ENCODE assay signal across 11 mouse cellular contexts in genomic region chr9:91383441-91384135, GRCm38 (mm10). TPM values are rescaled to one million over a fixed set of nuclear protein-coding genes. Genes with fewer than 3 reads are reported as not detected.
DNase-seq lines count a peak whose midpoint lies in the region; ATAC-seq and TF ChIP-seq lines count a peak whose summit lies in the region.
"Had no signal": no experiment of that assay in that cellular context is flagged by ENCODE, and none has a peak within 500 bp of the region (broad histone marks: within the 10 kb centered on the region; RNA-seq: fewer than 3 reads in every experiment).

No protein-coding gene starts in this region.

- peak; percentile 48; the same call in 1 of the 2 replicates for TF ChIP-seq POLR2A in cerebellum, adult 2 months (IDR thresholded peaks at IDR 0.05; ENCODE audit: borderline replicate concordance, insufficient read depth, low read length)

- H3K27me3 ChIP-seq in cerebellum, adult 2 months (ENCODE audit: control insufficient read depth, insufficient read depth, low read length): no peaks in the 10 kb centered on the region
- H3K27me3 ChIP-seq in forebrain, embryonic 14.5 days (replicated peaks; ENCODE audit: control insufficient read depth, insufficient read depth, low read length): peaks cover 70% of the 10 kb centered on the region
- peaks cover 87% of the 10 kb centered on the region for H3K27me3 ChIP-seq in midbrain, embryonic 12.5 days

- peak; percentile 22 for DNase-seq in Muller cell, postnatal 12 days (ENCODE audit: inconsistent ontology term)
- DNase-seq in cerebellum, adult 2 months: peak; percentile 80 to 90
- DNase-seq in forebrain, embryonic 14.5 days (ENCODE audit: low spot score): peak; percentile 65
- DNase-seq in B cell, adult 2 months: no peak
- DNase-seq in layer of hippocampus, postnatal 25 days (ENCODE audit: extremely low spot score in 1 of 2, low spot score in 1 of 2): no peak
- no peak for DNase-seq in urinary bladder, adult 18-20 months (ENCODE audit: low spot score in 2 of 2)
- no peak for DNase-seq in layer of hippocampus, adult 8-10 months (ENCODE audit: low spot score in 2 of 2)
- DNase-seq: gastrocnemius, adult 2 months; thymus, postnatal 36 days had no signal

- no peaks in the 10 kb centered on the region for H3K9me3 ChIP-seq in forebrain, embryonic 14.5 days (replicated peaks; ENCODE audit: control insufficient read depth, low read length)
- no peaks in the 10 kb centered on the region for H3K9me3 ChIP-seq in midbrain, embryonic 12.5 days

- H3K9ac ChIP-seq in forebrain, embryonic 14.5 days (ENCODE audit: low read length): peak overlapping the region; percentile 80
- H3K9ac ChIP-seq in midbrain, embryonic 12.5 days (replicated peaks): peak overlapping the region; percentile 90

- H3K4me2 ChIP-seq in forebrain, embryonic 14.5 days (ENCODE audit: low read length): peak overlapping the region; percentile 72
- peak overlapping the region; percentile 85 for H3K4me2 ChIP-seq in midbrain, embryonic 12.5 days (replicated peaks)

- 3% methylated on average over 28 of the region's 28 CpGs for WGBS in cerebellum, adult 2 months
- WGBS in forebrain, embryonic 14.5 days: 5% methylated on average over 28 of the region's 28 CpGs
- under 1% methylated on average over 28 of the region's 28 CpGs for WGBS in midbrain, embryonic 12.5 days

- peak overlapping the region; percentile 99 for H3K27ac ChIP-seq in cerebellum, adult 2 months (ENCODE audit: insufficient read depth, low read length)
- H3K27ac ChIP-seq in forebrain, embryonic 14.5 days (ENCODE audit: low read depth, low read length): peak overlapping the region; percentile 95
- H3K27ac ChIP-seq in midbrain, embryonic 12.5 days (replicated peaks): peak overlapping the region; percentile 91
- H3K27ac ChIP-seq: gastrocnemius, adult 2 months had no signal

- H3K4me3 ChIP-seq in cerebellum, adult 2 months (replicated peaks; ENCODE audit: insufficient read depth, low read depth, low read length): peak overlapping the region; percentile 49
- peak overlapping the region; percentile 44 for H3K4me3 ChIP-seq in forebrain, embryonic 14.5 days (ENCODE audit: low read depth, low read length)
- peak overlapping the region; percentile 59 for H3K4me3 ChIP-seq in midbrain, embryonic 12.5 days
- H3K4me3 ChIP-seq: gastrocnemius, adult 2 months had no signal

- peak; percentile 44; the same call in 1 of the 2 replicates for ATAC-seq in forebrain, embryonic 14.5 days
- ATAC-seq in midbrain, embryonic 12.5 days (ENCODE audit: low FRiP score, low read depth): peak; percentile 42

- TF ChIP-seq CTCF in cerebellum, adult 2 months (IDR thresholded peaks at IDR 0.05; ENCODE audit: borderline replicate concordance, insufficient read depth, low read depth, low read length): no peak

- peaks cover 22% of the 10 kb centered on the region for H3K4me1 ChIP-seq in cerebellum, adult 2 months (ENCODE audit: control insufficient read depth, insufficient read depth, low read length)
- H3K4me1 ChIP-seq in forebrain, embryonic 14.5 days (ENCODE audit: control insufficient read depth, insufficient read depth, low read length): no peaks in the 10 kb centered on the region
- peaks cover 50% of the 10 kb centered on the region for H3K4me1 ChIP-seq in midbrain, embryonic 12.5 days

- no peaks in the 10 kb centered on the region for H3K36me3 ChIP-seq in forebrain, embryonic 14.5 days (ENCODE audit: control insufficient read depth, insufficient read depth, low read length)
- H3K36me3 ChIP-seq in midbrain, embryonic 12.5 days: no peaks in the 10 kb centered on the region

RNA-seq across cellular contexts. Expression of gene Zic1, which starts 18.0 kb away (rescaled TPM):
- polyA plus RNA-seq in cerebellum, adult 2 months (2012; rRNA removed): 1,121 and 1,289 TPM in 2 replicates
- polyA plus RNA-seq in forebrain, embryonic 14.5 days (2014; fragmentation: Nextera tagmentation; extraction: Ambion mirVana): 14.4 and 14.8 TPM in 2 replicates
- polyA plus RNA-seq in midbrain, embryonic 12.5 days (2016; fragmentation: Nextera tagmentation; extraction: Ambion mirVana): 11.9 and 17.2 TPM in 2 replicates
- 10 to 100 TPM; 10.1 to 13.2 TPM for total RNA-seq in layer of hippocampus, postnatal 25 days (2021)
- 10 to 100 TPM in 3 of 4 experiments, 1 to 10 TPM in 1; 9.9 to 13.1 (median 11.2) TPM for total RNA-seq in layer of hippocampus, adult 8-10 months (2022)
- total RNA-seq: megakaryocyte progenitor cell, adult 5-6 weeks had no signal

RNA-seq across cellular contexts. Expression of gene Zic4, which starts 21.4 kb away (rescaled TPM):
- 37.4 and 45.3 TPM in 2 replicates for polyA plus RNA-seq in cerebellum, adult 2 months (2012; rRNA removed)
- 45.1 and 56.3 TPM in 2 replicates for polyA plus RNA-seq in forebrain, embryonic 14.5 days (2014; fragmentation: Nextera tagmentation; extraction: Ambion mirVana)
- polyA plus RNA-seq in midbrain, embryonic 12.5 days (2016; fragmentation: Nextera tagmentation; extraction: Ambion mirVana): 44.6 and 76.9 TPM in 2 replicates
- total RNA-seq in layer of hippocampus, postnatal 25 days (2021): 1 to 10 TPM; 2.0 to 2.1 TPM
- total RNA-seq in layer of hippocampus, adult 8-10 months (2022): 1 to 10 TPM; 2.7 to 4.8 (median 3.5) TPM
- total RNA-seq: gastrocnemius, adult 2 months; megakaryocyte progenitor cell, adult 5-6 weeks had no signal

Comparison
In these comparisons a context has a peak if more than half of its experiments do, and no peak if none do; other contexts are left out.
1. DNase-seq: peak in Muller cell, postnatal 12 days (single experiment), cerebellum, adult 2 months (2 of 2) and forebrain, embryonic 14.5 days (single experiment); none in B cell, adult 2 months (0 of 2), layer of hippocampus, postnatal 25 days (0 of 2), urinary bladder, adult 18-20 months (0 of 2) and layer of hippocampus, adult 8-10 months (0 of 2).
2. RNA of gene Zic1, which starts 18.0 kb away (polyA plus RNA-seq): 1,121 to 1,289 TPM in cerebellum, adult 2 months; 14.4 to 14.8 TPM in forebrain, embryonic 14.5 days and 11.9 to 17.2 TPM in midbrain, embryonic 12.5 days; every median in the first group is over 10 times any median in the second.
3. Peak in every context shown above with its lines, with median percentiles within 50 percentile points of each other: H3K27ac ChIP-seq and H3K4me3 ChIP-seq.